Mouse (Mus musculus) thymus, postnatal 25 days (tissue): ENCODE results near the gene B3gnt9.
"Not testable (repeated sequence)": the region's sequence is repeated elsewhere in the genome, so short reads cannot be mapped to it uniquely, and the experiment has no call there.

Experiments
- DNase-seq: peaks from one replicate; pipeline ENCODE4 v3.0.0; 2022

Gene B3gnt9

DNA sequence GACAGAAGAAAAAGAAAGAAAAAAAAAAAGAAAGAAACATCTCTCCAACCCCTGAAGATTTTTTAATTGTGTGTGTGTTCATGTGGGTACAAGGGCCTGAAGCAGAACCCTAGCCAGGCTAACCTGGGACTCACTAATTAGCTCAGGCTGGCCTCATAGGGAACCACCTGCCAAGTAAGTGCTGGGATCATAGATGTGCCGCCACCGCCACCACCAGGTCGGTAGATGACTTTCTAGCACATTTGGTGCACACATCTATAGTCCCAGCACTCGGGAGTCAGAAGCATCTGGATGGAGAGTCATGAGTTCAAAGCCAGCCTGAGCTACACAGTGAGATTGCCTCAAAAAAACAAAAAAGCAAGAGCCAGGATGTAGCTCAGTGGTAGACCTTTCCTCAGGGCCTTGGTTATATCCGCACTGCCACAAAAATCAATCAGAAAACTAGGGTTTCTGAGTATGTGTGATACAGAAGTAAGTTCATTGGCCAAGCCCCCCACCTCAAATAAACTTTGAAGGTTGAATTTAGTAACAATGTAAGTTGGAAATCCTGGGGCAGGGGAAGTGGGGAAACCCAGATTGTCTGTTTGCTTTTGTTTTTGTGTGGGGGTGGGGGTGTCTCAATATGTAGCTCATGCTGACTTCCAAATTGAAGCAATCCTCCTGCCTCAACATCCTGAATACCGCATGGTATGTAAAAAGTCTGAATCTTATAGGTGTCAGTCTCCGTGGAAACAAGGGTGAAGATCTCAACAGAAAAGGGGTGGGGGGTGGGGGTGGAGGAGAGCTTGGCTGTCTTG, 2.6 kb upstream of the B3gnt9 start:
- no peak for DNase-seq

DNA sequence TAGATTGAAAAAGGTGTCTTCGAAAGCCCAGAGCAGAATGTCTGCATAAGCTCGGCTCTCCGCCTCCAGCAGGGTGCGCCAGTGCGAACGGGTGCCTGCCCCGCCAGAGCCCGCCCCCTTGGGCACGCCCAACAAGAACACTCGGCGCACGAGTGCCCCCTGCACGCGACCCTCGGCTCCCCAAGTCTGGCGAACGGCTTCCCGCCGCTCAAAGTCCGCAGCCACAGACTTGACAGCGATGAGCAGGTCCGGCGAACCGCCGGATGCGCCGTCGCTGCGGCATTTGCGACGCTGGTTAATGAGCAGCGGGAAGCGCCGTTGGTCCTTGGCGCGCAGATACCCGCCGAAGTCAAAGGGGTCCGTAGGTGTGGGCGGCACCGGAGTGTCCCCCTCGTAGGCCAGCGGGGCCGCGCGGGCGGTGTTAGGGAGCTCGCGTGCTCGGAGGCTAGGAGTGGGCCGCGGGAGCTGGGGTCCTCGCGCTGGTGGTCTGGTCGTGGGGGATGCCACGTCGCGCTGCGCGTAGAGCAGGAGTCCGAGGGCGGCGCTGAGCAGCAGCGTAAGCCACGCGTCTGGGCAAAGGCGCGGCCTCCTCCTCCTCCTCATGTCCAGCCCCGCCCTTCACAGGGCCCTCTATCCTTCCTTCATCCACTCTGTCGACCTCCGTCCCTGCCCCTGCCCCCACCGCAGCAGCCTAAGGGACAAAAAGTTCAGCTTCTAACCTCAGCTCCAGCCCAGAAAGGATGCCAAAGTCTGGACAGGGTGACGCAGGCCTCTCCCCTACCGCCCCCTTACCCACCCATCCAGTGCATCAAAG, 594 bp downstream of the B3gnt9 start:
- DNase-seq, result peak; percentile 97

DNA sequence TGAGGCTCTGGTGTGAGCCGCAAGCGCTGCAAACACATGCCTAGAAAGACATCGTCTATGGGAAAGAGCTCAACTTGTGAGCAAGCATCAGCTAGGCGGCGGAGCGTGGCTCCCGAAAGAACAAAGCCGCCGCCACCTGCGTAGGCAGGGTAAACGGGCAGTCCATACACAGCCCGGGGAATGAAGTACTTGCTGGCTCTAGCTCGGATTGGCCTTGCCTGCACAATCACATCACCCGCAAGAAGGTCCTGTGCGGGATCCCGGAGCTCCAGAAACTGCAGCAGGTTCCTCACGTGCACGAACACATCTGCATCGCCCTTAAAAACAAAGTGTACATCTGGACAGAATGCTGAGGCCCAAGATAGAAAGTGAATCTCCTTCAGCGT, 1.2 kb downstream of the B3gnt9 start:
- no peak for DNase-seq

DNA sequence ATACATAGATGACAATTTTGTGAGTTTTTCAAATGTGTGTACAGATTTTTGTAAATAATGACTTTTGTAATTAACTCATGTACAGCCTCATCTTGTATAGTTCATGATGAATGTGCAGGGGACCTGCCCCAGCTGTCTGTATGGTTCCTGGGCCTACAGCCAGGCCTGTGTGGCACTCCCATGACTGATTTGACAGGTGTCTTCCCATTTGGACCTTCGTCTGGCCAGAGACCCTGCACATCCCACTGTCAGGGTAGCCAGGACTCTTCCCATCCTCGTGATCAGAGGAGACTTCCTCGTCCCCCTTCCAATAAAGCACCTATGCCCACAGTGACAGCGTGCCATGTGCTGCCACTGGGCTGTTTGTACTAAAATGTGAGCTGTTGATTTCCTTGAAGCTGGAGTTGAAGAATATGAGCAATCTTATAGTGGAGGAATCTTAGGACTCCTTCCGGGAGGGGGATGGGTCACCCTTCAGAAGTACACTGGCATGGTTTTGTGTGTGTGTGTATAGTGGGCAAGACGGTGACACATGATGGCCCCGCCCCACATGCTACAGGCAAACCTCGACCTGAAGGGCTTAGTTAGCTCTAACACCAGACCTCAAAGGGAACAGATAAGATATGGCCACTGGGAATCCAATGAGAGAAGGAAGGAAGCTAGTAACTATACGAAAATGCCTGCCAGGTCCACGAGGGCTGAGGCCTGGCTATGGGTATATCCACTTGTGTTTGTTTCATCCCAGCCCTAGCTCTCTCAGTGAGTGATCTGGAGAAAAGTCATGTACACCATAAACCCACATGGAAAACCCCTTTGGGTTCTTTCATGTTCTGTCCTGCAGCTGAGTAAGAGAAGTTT, 2.0 kb downstream of the B3gnt9 start:
- no peak for DNase-seq

DNA sequence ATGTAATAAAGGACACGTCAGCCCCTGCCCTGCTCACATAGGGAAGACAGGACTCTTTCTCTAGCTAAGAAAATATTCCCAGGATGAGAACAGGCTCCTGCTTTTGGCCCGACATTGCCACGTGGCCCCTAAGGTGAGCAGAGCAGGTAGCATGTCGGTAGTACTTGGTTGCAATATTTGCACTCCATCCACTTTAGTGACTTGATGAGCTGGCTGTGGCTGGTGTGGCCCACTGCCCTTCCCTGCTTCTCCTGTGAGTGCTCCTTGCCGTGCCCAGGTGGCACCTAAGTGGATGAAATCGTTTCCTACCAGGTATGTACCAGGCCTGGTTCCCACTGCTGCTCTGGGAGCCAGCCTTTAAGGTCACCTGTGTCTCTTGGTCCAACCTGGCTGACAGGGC, 3.0 kb downstream of the B3gnt9 start:
- no peak for DNase-seq

DNA sequence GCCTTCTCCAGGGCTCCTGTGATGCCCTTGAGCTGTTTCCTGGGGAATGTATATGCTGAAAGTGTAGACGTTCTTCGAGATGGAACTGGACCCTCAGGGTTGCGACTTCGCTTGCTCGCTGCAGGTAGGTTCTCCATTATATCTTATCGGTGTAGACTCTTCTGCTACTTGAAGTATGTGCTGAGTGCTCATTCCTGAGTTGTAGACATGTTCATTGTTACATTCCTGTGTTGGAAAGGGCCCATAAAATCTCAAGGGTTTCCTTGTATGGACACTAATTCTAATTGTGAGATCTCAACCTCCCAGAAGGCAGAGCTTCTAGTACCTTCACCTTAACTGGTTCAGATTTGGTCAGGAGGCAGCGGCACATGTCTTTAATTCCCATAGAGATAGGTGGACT, 13.9 kb downstream of the B3gnt9 start:
- DNase-seq, result no peak

DNA sequence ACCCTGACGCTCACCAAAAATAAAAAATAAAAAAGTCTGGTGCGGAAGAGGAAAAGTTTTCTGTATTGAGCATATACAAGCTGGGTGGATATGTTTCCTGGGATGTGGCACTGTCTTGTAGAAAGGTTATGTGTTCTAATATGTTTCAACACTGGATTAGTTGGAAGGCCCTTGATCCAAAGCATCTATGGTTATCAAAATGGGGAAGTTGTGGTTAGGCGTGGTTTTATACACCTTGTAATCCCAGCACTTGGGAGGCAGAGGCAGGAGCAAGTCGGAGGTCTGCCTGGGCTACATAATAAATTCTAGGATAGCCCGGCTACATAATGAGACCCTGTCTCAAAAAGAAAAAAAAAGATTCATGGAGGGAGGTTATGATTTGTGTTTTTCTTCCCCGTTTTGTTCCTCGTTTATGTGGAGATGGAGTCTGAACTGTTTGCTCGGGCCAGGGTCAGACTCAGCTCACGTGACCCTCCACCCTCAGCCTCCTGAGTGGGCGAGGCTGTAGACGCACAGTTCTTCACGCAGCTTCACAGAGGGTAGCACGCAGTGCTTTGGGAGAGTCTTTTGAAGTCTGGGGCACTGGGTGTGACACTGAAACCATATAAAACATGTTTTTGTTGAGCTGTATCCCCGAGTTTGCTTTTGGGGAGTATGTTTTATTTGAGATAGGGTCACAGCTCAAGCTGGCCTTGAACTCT, 17.4 kb downstream of the B3gnt9 start:
- no peak for DNase-seq

DNA sequence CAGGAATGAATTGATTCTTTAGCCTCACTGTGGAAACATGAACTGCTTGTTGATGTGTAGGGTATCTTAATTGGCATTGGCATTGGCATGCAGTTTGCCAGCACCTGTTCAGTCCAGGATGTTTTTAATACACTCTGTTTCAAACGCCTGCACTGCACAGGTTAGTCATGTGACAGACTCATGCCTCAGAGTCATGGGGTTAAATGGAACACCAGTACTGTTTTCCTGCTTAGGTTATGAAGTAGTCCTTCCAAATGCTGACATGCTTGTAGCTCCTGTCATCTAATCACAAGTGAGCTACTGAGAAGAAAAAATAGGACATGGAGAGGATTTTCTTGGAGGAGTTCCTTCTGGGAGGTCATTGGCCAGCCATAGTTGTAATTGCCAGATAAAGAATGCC, 19.7 kb downstream of the B3gnt9 start:
- DNase-seq, result no peak

DNA sequence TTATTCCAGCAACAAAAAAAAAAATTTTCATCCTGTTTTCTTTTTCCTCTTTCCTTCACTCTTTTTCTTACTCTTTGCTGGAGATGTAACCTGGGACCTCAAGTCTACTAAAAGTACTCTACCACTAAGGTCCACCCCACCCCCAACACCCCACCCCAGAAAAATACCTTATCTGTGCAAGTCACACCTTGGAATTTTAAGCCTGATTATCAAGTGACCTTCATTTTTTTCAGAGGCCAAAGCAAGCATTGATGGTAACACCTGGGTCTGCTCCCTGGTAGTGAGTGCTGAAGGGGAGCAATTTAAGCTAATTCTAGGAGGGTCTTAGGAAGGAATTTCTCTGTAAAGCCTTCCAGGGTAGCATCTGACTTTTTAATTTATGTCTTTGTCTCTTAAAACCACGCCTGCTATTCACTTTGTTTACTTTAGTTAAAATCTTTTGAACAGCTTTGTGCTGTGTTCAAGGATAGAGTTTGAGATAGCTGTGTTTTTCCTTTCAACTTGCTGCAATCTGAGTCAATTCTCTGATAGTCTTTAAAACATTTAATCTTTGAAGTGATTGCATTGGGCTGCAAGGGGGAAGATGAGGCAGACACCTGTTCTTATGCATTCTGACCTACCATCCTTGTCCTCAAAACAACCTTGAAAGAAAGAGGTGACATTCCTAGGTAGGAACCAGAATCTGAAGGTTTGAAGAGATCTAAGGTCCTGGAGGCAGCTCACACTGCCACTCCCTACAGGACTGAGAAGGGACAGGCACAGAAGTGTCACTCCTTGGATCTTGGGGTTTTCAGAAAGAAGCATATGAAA, 21.6 kb downstream of the B3gnt9 start:
- no peak for DNase-seq

DNA sequence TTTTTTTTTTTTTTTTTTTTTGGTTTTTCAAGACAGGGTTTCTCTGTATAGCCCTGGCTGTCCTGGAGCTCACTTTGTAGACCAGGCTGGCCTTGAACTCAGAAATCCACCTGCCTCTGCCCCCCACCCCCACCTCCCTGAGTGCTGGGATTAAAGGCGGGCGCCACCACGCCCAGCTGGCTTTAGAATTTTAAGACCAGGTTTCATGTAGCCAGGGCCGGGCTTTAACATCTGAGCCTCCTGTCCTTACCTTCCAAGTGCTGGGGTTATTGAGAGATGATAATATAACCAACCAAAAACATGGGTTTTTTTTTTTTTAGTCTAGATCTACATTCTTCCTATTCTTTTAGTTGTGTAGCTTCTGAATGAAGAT, 22.6 kb downstream of the B3gnt9 start:
- DNase-seq, result not testable (repeated sequence)

DNA sequence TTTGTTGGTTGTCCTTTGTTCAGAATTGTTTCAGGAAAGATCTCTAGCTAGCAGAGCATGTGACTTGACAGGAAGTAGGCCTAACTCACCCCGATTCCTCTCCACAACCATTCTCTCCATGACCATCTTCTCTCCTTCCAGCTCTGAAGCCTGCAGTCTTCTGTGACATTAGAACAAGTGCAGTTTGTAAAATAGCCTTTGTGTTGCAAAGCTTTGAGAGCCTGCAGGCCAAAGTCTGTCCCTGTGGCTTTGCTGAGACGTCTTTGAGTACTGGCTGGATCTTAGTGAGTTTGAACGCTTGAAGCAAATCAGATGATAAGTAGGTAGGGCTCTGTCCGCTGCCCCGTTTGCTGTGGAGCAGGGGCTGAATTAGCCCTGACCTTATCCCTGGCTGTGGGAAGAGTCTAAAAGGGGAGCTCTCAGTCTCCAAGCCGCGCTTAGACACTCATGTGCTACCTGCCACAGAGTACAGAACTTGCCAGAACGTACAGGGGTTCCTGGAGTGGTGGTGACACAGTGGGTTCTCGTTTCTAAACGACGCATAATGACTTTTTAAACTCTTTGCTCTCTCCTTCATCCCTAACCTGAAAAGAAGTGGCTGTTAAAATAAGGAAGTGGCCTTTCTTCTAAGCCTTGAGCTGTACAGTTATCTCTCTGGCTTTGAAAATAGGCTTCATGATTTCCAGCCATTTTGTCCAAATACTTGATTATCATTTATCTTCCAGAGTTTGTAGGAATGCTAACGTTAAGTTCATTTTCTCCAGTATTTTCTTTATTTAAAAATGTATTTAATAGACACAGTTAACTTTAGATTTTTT, 23.2 kb downstream of the B3gnt9 start:
- DNase-seq, result no peak

DNA sequence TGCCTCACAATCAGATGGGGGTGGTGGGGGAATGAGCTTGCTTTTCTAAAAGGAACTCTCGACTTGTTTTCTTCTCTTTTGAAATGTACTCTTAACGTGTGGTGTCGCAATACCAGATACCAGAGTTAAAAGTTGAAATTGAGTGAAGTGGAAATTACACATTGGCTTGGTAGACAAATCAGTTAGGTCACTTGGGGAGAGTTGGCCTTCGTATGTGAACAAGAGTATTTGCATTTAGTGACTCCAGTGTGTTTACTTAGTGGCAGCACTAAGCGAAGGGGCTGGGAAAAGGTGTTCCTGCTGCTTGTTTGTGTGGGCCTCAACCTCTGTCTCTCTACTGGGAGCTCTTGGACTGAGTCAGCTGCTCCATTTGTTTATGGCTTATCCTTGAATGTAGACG, 29.0 kb downstream of the B3gnt9 start:
- DNase-seq, result no peak

DNA sequence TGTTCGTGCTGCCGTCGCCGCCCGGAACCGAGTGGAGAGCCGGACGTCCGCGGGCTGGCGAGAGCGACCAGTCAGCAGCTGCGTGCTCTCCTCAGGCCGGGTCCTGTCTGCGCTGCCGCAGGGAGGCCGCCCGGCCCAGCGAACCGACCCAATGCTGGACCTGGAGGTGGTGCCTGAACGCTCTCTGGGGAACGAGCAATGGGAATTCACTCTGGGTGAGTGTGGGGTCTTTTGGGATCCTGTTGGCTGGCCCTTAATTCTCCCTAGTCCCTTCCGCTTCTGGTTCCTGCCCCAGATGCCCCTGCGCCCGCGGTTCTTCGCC, 29.7 kb downstream of the B3gnt9 start:
- DNase-seq, result no peak

DNA sequence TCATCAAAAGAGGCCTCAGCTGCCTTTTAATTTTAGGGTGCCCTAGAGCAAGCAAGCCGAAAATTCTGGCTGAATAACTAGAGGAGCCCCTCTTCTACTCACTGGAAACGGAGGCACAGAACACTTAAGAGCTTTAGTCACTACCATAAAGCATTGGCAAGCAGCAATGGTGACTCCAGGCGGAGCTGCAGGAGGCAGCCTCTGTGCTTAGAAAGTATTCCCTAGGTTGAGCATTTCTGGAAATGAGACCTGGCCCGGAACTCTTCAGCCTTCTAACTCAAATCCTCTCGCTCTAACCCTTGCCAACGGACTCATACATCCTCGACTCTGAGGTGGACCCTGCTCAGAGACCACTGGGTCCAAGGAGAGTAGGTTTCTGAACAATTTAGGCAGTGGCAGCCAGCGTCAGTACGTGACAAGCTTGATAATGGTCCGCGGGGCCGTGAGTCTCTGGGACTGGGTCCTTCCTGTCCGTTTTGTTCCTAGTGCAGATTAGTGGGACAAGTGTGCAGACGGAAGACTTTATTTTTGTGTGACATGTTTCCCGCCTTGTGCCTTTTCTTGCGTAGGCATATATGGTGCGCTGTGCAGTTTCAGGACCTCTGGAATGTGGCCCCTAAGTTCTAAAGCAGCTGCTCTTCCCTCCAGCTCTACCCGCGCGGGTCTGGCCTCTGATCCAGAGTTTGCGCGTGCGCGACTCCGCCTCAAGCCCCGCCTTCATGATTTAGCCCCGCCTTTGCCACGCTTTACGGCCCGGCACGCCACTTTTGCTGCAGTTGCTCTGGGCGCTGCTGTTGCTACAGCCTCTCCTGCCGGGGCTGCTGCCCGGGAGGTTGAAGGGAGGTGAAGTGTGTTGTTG, 30.3 kb downstream of the B3gnt9 start, which contains the start of gene D230025D16Rik:
Gene D230025D16Rik, plus strand, starts transcription at position 733 of the 859 bp plus-strand sequence.
- DNase-seq, result peak; percentile 97

DNA sequence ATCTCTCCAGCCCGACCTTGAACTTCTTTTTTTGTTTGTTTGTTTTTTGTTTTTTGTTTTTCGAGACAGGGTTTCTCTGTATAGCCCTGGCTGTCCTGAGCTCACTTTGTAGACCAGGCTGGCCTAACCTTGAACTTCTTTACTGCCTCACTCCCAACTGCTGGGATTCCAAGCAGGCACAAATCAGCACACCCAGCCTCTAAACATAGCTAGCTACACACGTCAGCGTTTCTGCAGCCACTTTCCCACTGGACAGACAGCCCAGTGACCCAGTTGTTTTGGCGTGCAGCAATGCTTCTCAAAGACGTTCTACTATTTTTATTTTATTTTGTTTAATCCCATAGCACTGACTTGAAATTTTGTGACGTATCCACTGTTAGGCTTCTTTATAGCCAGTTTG, 31.1 kb downstream of the B3gnt9 start:
- no peak for DNase-seq

DNA sequence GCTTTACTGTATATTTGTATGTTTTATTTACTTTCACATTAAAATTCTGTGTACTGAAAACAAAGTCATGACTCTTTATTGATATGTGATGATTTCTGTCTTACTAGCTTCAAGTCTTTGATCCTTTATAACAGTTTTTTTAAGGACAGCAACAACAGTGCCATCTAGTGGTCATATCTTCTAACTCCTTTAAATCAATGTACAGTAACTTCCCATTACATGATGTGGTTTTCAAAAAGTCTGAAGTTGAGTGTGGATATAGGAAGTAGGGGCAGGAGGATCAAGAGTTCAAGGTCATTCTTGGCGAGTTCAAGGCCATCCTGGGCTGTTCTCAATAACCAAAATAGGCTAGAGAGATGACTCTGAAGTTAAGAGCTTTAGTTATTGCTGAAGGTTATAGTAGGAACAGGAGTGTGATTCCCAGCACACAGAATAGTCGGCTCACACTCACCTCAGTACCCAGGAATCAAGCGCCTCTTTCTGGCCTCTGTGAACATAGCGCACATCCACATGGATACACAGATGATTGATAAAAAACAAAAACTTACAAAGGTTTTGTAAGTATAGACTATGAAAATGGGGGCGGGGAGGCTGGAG, 36.9 kb downstream of the B3gnt9 start:
- DNase-seq, result no peak

DNA sequence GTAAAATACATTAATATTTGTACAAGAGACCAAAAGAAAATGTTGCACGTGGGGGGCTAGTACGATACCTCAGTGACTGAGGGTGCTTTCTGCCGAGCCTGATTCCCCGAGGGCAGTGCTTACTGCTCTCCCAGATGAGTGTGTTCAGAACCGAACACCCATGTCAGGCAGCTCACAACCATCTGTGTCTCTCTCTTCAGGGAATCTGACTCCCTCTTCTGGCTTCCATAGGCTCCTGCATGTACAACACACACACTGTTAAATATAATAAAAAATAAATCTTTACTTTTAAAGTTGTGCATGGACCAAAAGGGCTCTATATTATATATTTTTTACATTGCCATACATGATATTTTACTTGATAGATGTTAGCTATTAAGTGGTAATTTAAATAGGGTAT, 40.8 kb downstream of the B3gnt9 start:
- DNase-seq, result no peak

DNA sequence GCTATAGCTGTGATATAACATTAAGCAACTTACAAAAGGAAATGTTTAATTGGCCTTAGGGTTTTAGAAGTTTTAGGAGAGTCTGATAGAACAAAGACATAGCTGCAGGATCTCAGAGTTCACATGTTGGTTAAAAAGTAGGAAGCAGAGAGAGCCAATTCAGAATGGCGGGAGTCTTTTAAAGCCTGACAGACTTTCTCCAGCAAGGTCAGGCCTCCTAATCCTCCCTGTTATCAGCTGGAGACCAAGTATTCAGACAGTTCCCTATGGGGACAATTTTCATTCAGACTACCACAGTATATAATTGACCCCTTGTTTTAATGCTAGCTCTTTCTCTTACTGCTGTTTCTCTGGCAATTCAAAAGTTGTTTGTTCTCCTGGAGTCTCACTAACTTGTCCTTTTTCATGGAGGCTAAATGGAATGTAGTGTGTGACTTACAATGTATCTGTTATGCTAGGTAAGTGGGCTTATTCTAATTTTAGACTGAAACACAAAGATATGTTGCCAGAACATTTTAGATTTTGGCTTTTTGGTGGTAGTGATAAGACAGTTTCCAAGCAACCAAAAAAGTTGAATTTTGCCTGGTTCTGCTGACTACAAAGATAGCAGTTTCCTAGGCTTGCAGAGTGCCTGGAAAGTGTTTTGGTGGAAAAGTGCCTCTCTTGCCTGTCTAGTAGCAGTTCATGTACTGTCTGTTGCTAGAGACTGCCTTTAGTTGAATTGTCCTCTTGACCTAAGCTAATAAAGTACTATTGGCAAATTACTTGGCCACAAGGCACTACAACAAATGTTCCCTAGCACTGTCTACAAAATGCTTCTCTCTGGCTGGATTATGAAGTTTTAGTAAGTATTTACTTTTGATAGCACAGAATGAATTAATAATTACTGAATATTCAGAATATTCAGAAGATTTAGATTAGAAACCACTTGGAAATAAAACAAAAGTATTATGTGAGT, 45.5 kb downstream of the B3gnt9 start:
- DNase-seq, result no peak
